Mouse (Mus musculus) forebrain, postnatal 0 days (tissue): ENCODE measurements around the gene Gria1. TPM values are rescaled to one million over a fixed set of nuclear protein-coding genes. Genes with fewer than 3 reads are reported as not detected.

Source experiments
- ATAC-seq: fragments of 200-750 bp; cut with Nextera tagmentation; 2 replicates; pipeline ENCODE4 v1.8.0; 2017; ENCODE audit warnings: mild to moderate bottlenecking, moderate library complexity
- DNase-seq: peaks from one replicate; pipeline ENCODE4 v3.0.0-alpha.2; 2015
- H3K27ac ChIP-seq: fragments of 300-500 bp; sonication (generic); 2 replicates; pipeline ENCODE4 v1.5.1; 2014; ENCODE audit warnings: low read depth, mild to moderate bottlenecking, antibody characterized with exemption, low read length, moderate library complexity, mixed read lengths
- H3K27me3 ChIP-seq: fragments of 300-500 bp; sonication (generic); 2 replicates; pipeline ENCODE4 v1.6.1; 2014; ENCODE audit warnings: mild to moderate bottlenecking, low read length, mixed read lengths; ENCODE audit not compliant: insufficient read depth
- H3K36me3 ChIP-seq: fragments of 300-500 bp; sonication (generic); 2 replicates; pipeline ENCODE4 v1.6.1; 2014; ENCODE audit warnings: mild to moderate bottlenecking, moderate library complexity; ENCODE audit not compliant: insufficient read depth
- H3K4me1 ChIP-seq: fragments of 300-500 bp; sonication (generic); 2 replicates; pipeline ENCODE4 v1.6.1; 2014; ENCODE audit warnings: antibody characterized with exemption; ENCODE audit not compliant: insufficient read depth
- H3K4me2 ChIP-seq: fragments of 300-500 bp; sonication (generic); 2 replicates; pipeline ENCODE4 v1.6.1; 2014; ENCODE audit warnings: low read depth, mild to moderate bottlenecking, moderate library complexity
- H3K4me3 ChIP-seq: fragments of 300-500 bp; sonication (generic); 2 replicates; pipeline ENCODE4 v1.5.1; 2014; ENCODE audit warnings: low read depth, low read length, mixed read lengths
- H3K9ac ChIP-seq: fragments of 300-500 bp; sonication (generic); 2 replicates; pipeline ENCODE4 v1.6.1; 2014; ENCODE audit warnings: mild to moderate bottlenecking
- H3K9me3 ChIP-seq: fragments of 300-500 bp; sonication (generic); 2 replicates; pipeline ENCODE4 v1.6.1; 2016; ENCODE audit warnings: low read length
- CTCF ChIP-seq: sonication (generic); IDR thresholded peaks from 2 replicates; pipeline ENCODE4 v1.5.1; 2016; ENCODE audit warnings: antibody characterized with exemption, control low read depth, low read depth
- WGBS: fragments of 180-500 bp; shearing (Covaris S2); extraction: QIAGEN DNeasy Blood & Tissue Kit; methylation state at CpG from one replicate; pipeline ENCODE4 v1.1.7; 2014; 5-methylcytosine and 5-hydroxymethylcytosine counted together
- polyA plus RNA-seq: library from polyadenylated mRNA; unstranded; fragments of >200 nt; fragmentation: Nextera tagmentation; extraction: Ambion mirVana; gene quantifications from 2 replicates; pipeline ENCODE4 v1.2.1, GENCODE M21; 2015
- total RNA-seq: library from RNA; depleted of rRNA; stranded (reverse); fragments of >200 nt; gene quantifications from 2 replicates; pipeline ENCODE4 v1.2.3, GENCODE M21; 2014

Gria1 gene
- total and polyA plus RNA-seq, 2 experiments from 2014 or later: 92.7 to 121 TPM

GRCm38 (mm10) chr11:57005341-57005740, 5.8 kb upstream of the Gria1 start:
- TF ChIP-seq CTCF: no peak
- peak; percentile 71 for ATAC-seq

GRCm38 (mm10) chr11:57007790-57008189, 3.4 kb upstream of the Gria1 start:
- Histone ChIP-seq H3K4me3 (no peak overlapping the region), H3K4me2 (no peak overlapping the region), H3K27me3 (no peaks in the 10 kb centered on the region), H3K9ac (no peak overlapping the region), H3K36me3 (no peaks in the 10 kb centered on the region), H3K9me3 (no peaks in the 10 kb centered on the region), H3K4me1 (peaks cover 9% of the 10 kb centered on the region; the same call in 1 of the 2 replicates), H3K27ac (no peak overlapping the region)
- no peak for ATAC-seq
- 84% methylated on average over 4 of the region's 4 CpGs for WGBS
- no peak for DNase-seq
- no peak for TF ChIP-seq CTCF

More at GRCm38 (mm10) chr11:57005341-57005740, 5.8 kb upstream of the Gria1 start:
- H3K9me3 ChIP-seq: no peaks in the 10 kb centered on the region
- DNase-seq: peak; percentile 66
- no peaks in the 10 kb centered on the region for H3K36me3 ChIP-seq
- no peak overlapping the region for H3K9ac ChIP-seq
- peaks cover 5% of the 10 kb centered on the region; the same call in 1 of the 2 replicates for H3K4me1 ChIP-seq
- 44% methylated on average over 7 of the region's 7 CpGs for WGBS
- H3K4me3 ChIP-seq: no peak overlapping the region
- 0 out of 2 replicates have a peak overlapping the region, but pooled peaks have one; percentile 40 for H3K27ac ChIP-seq
- no peaks in the 10 kb centered on the region for H3K27me3 ChIP-seq
- no peak overlapping the region for H3K4me2 ChIP-seq

GRCm38 (mm10) chr11:57010611-57011010, 576 bp upstream of the Gria1 start:
- Histone ChIP-seq H3K9me3 (no peaks in the 10 kb centered on the region), H3K36me3 (no peaks in the 10 kb centered on the region), H3K27ac (peak overlapping the region; percentile 90), H3K27me3 (no peaks in the 10 kb centered on the region), H3K4me3 (peak overlapping the region; percentile 58; the same call in 1 of the 2 replicates), H3K4me1 (peaks cover 4% of the 10 kb centered on the region; the same call in 1 of the 2 replicates), H3K4me2 (peak overlapping the region; percentile 52), H3K9ac (peak overlapping the region; percentile 33; the same call in 1 of the 2 replicates)
- ATAC-seq (no peak), DNase-seq (peak; percentile 16)
- no peak for TF ChIP-seq CTCF
- 67% methylated on average over 6 of the region's 6 CpGs for WGBS

GRCm38 (mm10) chr11:57011691-57012039, 478 bp downstream of the Gria1 start:
- Histone ChIP-seq H3K36me3 (no peaks in the 10 kb centered on the region), H3K4me1 (peaks cover 4% of the 10 kb centered on the region; the same call in 1 of the 2 replicates), H3K27ac (peak overlapping the region; percentile 90), H3K4me3 (peak overlapping the region; percentile 58), H3K4me2 (peak overlapping the region; percentile 52), H3K27me3 (no peaks in the 10 kb centered on the region), H3K9me3 (no peaks in the 10 kb centered on the region), H3K9ac (peak overlapping the region; percentile 72)
- peak; percentile 91 for ATAC-seq
- DNase-seq: peak; percentile 85
- no peak for TF ChIP-seq CTCF
- under 1% methylated on average over 11 of the region's 11 CpGs for WGBS

GRCm38 (mm10) chr11:57012287-57012921, 1.2 kb downstream of the Gria1 start:
- H3K4me3 ChIP-seq: peak overlapping the region; percentile 58
- WGBS: 15% methylated on average over 13 of the region's 13 CpGs
- ATAC-seq: peak; percentile 32; the same call in 1 of the 2 replicates

GRCm38 (mm10) chr11:57013464-57014190, 2.4 kb downstream of the Gria1 start:
- ATAC-seq: no peak
- no peak for TF ChIP-seq CTCF

More at GRCm38 (mm10) chr11:57012287-57012921, 1.2 kb downstream of the Gria1 start:
- H3K27ac ChIP-seq: peak overlapping the region; percentile 90
- peak overlapping the region; percentile 52 for H3K4me2 ChIP-seq
- H3K9me3 ChIP-seq: no peaks in the 10 kb centered on the region
- H3K9ac ChIP-seq: peak overlapping the region; percentile 72
- no peaks in the 10 kb centered on the region for H3K27me3 ChIP-seq
- no peaks in the 10 kb centered on the region for H3K36me3 ChIP-seq
- DNase-seq: peak; percentile 40
- H3K4me1 ChIP-seq: peaks cover 4% of the 10 kb centered on the region; the same call in 1 of the 2 replicates
- TF ChIP-seq CTCF: no peak

DNA sequence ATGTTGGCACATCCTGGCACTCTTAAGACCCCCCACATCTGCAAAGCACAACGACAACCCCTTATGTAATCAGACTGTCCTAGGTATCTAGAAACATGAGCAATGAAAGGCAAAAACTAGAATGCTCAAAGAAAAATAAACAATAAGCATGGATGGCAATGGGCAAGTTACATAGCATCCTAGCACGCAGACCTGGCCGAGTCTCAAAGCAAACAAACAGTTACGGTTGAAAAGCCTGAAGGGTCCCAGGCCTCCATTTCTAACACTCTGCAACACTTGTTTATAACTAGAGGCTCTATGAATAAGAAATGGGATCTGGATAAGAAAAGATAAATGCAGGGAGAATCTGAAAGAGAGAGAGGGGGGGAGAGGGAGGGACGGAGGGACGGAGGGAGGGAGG, 3.2 kb downstream of the Gria1 start:
- no peak for TF ChIP-seq CTCF
- no peak for ATAC-seq
- H3K4me3 ChIP-seq: peak overlapping the region; percentile 58
- H3K27ac ChIP-seq: no peak overlapping the region
- H3K9ac ChIP-seq: peak overlapping the region; percentile 72
- peak overlapping the region; percentile 52 for H3K4me2 ChIP-seq
- DNase-seq: no peak
- H3K4me1 ChIP-seq: peaks cover 4% of the 10 kb centered on the region; the same call in 1 of the 2 replicates
- no peaks in the 10 kb centered on the region for H3K9me3 ChIP-seq
- no peaks in the 10 kb centered on the region for H3K36me3 ChIP-seq
- WGBS: 70% methylated on average over 6 of the region's 6 CpGs
- no peaks in the 10 kb centered on the region for H3K27me3 ChIP-seq

More at GRCm38 (mm10) chr11:57013464-57014190, 2.4 kb downstream of the Gria1 start:
- peaks cover 4% of the 10 kb centered on the region; the same call in 1 of the 2 replicates for H3K4me1 ChIP-seq
- H3K27me3 ChIP-seq: no peaks in the 10 kb centered on the region
- peak overlapping the region; percentile 58 for H3K4me3 ChIP-seq
- H3K9me3 ChIP-seq: no peaks in the 10 kb centered on the region
- no peaks in the 10 kb centered on the region for H3K36me3 ChIP-seq
- DNase-seq: no peak
- peak overlapping the region; percentile 90; the same call in 1 of the 2 replicates for H3K27ac ChIP-seq
- H3K4me2 ChIP-seq: peak overlapping the region; percentile 52
- WGBS: 55% methylated on average over 9 of the region's 9 CpGs
- H3K9ac ChIP-seq: peak overlapping the region; percentile 72
